Mouse (Mus musculus): ENCODE measurements around the gene Lgr6.
"Not testable (repeated sequence)": the region's sequence is repeated elsewhere in the genome, so short reads cannot be mapped to it uniquely, and the experiment has no call there.

The Lgr6 gene

DNA sequence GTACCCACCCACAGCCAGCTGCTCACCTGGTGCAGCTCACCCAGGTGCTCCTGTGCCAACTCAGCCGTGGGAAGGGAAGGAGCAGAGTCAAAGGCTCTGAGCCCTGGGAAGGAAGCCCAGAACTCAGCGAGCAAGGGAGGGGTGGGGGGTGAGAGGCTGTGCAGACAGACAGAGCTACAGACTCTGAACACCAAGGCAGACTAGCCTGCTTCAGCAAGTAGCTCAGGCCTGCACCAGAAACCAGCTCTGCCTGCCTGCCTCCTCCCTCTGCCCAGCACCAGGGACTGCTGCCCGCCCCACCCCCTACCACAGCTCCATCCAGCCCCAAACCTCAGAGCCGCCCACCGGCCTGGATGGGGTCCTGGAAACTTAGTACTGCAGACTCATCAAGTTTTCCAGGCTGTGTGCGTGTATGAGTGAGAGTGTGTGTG, 22.9 kb upstream of the Lgr6 start:
- DNase-seq, result no peak

DNA sequence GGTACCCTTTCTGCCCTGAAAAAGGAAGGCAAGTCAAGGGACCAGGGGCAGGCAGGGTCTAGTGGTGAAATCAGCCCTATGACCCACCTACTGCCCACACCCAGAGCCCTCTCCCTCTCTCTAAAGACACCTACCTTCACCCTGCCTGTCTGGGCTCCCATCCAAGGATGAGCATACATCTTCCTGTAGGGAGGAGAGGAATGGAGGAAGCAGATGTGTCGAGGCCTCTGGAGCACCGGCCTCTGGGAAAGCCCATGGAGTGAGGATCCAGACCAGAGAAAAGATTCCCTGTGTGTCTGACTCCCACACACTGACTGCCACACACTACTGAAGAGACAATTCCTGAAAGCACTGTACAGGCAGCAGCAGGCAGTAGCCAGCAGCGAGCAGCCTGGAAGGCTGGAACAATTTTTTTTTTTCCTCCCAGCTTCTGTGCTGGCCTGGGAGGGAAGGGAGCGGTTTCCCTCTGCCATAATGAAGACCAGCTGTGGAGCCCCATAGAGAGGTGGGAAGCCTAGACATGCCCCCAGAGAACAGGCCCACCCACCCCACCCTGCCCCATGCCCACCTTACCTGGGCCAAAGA, 21.5 kb upstream of the Lgr6 start:
- no peak for DNase-seq

- DNase-seq, result peak; percentile 37
Observed at GRCm38 (mm10) chr1:135125990-135126389, 20.9 kb upstream of the Lgr6 start.

DNA sequence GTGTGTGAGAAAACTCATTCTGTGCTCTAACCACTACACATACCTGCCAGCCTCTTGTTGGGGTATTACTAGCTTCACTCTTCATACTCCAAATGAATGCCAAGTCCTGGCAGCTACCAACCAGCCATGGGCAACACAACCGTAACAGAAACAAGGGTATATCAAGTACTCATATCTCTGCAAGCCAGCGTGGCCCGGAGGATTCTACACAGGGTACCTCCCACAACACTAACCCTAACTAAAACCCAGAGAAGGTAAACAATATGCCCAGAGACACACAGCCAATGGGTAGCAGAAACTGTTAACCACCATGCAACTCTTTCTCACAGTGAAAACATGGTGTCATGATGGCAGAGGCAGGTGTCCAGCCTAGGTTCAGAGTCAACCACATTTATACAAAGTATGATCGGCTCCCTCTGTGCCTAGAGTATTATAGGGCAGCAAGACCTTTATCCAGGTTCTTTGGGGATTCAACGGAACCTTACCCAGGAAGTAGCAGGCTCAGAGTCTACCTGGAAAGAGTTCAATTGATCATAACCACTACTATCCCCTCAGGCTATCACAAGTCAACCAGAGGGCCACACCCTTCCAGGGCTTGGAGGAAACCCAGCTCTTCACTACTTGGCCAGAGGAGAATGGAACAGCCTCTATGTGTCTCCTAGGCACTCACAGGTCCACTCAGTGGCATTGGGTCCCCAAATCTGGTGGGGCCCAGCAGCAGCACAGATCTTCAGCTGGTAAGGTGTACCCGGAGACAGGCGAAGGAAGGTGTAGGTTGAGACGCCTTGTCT, 19.7 kb upstream of the Lgr6 start:
- no peak for DNase-seq

- DNase-seq, result no peak
Observed at GRCm38 (mm10) chr1:135112661-135113060, 7.6 kb upstream of the Lgr6 start.

DNA sequence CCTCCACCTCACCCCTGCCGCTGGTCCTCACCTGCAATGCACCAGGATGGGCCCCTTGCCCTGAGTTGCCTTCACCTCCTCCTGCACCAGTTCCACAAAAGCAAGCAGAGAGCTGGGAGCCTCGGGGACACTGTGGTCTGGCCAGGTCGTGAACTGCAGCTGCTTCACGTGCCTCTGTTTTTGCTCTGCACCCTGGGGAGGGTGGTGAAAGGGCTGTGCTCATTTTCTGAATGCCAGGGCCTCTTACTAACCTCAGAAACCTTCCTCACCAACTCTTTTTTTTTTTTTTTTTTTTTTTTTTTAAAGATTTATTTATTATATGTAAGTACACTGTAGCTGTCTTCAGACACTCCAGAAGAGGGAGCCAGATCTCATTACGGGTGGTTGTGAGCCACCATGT, 6.2 kb upstream of the Lgr6 start:
- DNase-seq, result not testable (repeated sequence)

- DNase-seq, result peak; percentile 27
Observed at GRCm38 (mm10) chr1:135110075-135110474, 5.0 kb upstream of the Lgr6 start.

DNA sequence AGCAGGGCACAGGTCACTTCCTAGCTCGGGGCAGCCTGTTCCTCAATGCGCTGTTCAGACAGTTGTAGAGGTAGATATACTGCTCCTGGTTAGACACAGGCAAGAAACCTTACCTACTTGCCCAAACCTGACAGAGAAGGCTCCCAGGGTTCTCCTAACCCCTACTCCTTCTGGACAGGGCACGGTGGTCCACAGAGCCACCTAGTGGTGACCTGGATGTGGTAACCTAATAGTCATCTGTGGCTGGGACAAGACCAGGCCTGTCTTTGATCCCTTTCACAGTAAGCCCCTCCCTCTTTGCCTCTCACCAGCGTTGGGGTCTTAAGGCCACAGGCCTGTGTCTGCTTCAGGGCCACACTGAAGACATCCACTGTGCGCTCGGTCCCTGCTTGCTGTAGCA, 3.5 kb upstream of the Lgr6 start:
- no peak for DNase-seq

DNA sequence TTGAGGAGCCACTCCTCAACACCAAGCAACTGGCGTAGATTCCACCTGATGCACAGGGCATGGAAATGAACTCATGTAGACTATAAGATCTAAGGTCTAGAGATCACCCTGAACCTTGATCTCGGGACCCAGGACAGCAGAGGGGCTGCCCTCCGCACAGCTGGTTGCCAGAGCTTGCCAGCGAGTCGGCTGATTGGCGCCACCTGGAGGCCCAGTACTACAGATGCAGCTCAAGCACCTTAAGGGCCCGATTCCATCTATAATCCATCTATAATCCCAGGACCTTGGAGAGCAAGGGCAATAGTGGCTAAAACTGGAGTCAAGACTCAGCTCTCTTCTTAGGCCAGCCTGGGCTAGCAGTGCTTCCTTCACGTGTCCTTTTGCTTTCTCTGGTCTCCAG, 875 bp upstream of the Lgr6 start:
- DNase-seq, result peak; percentile 25

DNA sequence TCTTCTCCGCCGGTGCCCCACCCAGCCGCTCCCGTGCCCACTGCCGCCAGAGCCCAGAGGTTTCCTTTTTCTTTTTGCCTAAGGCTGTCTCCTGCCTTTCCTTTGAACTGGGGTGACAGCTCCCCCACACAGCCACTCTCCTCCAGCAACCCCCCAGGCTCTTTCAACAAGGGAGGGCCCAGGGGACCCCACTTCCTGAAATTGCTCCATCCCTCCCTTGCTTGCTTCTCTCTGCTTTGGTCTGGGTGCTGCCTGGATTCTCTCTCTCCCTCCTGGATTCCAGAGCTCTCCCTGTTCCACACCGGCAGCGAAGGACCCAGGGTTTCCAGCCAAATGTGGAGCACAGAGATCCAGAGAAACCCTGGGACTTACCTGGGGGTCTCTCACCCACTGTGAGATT, 4.7 kb downstream of the Lgr6 start:
- DNase-seq, result no peak

DNA sequence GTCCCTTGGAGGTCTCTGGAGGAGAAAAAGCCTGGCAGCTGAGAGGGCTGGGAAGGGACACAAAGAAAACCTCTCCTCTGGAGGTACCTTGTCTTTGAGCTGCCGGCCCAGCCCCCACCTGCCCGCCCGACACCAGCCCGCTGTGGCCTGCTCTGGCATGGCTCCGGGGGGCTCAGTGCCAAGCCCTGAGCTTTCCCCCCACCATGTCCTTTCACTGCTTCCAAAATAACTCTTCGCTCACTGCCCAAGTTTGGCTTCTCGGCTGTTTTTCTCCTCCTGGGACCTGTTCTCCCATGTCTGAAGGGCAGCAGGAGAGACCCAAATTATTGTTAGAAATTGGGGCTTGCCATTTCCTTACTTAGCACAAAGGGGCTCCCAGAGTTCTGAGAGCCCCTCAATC, 6.6 kb downstream of the Lgr6 start:
- no peak for DNase-seq

GRCm38 (mm10) chr1:135097441-135097840, 7.6 kb downstream of the Lgr6 start:
- no peak for DNase-seq

- DNase-seq, result no peak
Observed at GRCm38 (mm10) chr1:135096312-135096711, 8.8 kb downstream of the Lgr6 start.

GRCm38 (mm10) chr1:135095189-135095588, 9.9 kb downstream of the Lgr6 start:
- DNase-seq, result no peak

DNA sequence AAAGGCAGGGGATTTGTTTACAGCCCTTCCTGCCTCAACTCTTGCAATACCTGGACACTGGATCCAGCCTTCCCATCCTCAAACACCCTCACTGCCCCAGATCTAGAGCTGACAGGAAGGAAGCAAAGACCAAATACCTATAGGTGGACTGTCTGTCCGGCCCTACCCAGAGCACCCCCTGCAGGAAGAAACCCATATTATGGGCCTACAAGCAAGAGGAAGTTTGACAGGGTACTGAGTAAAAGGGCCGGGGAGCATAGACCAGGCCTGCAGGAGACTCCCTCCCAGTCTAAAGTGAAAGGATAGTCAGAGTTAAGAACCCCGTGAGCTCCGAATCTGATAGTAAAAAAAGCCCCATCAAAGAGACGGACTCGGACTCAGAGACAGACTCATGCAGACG, 10.4 kb downstream of the Lgr6 start:
- DNase-seq, result no peak

GRCm38 (mm10) chr1:135090914-135091313, 14.2 kb downstream of the Lgr6 start:
- DNase-seq, result no peak

- no peak for DNase-seq
Observed at GRCm38 (mm10) chr1:135089626-135090025, 15.4 kb downstream of the Lgr6 start.

DNA sequence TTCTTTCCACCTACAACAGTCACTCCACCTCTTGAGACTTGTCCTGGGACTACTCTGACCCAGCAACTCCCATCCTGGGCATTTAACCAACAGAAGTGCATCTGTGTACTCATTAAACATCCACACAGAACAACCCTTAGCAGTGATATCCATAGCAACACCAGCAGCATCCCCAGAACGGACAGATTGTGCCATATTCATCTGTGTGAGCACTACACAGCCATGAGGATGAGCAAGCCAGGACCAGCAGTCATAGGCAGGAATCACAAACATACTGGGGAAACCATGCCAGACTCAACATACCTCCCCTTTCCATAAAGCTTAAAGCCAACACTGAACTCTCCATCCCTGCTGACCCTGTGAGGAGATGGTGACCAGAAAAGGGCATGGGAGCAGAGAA, 17.7 kb downstream of the Lgr6 start:
- DNase-seq, result no peak

GRCm38 (mm10) chr1:135086015-135086414, 19.1 kb downstream of the Lgr6 start:
- DNase-seq, result no peak

GRCm38 (mm10) chr1:135085296-135085871, 19.7 kb downstream of the Lgr6 start:
- no peak for DNase-seq

DNA sequence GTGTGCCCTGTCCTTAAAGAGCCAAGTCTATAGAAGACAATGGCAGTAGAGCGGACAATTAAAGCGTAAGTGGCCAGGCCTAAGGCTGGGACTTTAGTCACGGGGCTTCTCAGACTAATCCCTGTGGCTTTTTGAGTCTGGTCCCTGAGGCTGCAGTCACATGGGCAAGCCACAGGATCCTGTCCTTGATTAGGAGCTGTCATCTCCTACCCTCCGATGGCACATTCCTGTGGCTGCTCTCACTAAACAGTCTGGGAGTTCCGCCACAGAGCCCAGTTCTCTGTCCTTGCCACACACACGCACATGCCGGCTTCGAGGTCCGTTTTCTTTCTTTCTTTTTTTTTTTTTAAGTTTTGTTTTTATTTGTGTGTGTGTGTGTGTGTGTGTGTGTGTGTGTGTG, 21.6 kb downstream of the Lgr6 start:
- DNase-seq, result no peak

DNA sequence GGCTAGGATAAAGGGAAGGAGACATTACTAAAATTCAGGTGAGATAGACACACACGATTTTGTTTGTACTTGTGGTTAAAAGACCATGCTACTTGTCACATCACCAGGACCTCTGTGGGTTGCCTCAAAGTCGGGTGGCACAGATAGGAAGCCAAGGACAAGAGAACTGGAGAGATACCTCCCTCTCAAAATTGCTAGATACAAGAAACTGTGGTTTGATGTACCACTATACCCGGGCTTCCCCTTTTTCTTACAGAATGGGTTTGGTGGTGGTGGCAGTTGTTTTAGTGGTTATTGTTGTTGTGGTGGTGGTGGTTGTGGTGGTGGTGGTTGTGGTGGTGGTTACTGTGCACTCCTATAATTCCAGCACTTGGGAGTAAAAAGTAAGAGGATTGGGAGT, 22.8 kb downstream of the Lgr6 start:
- DNase-seq, result no peak

DNA sequence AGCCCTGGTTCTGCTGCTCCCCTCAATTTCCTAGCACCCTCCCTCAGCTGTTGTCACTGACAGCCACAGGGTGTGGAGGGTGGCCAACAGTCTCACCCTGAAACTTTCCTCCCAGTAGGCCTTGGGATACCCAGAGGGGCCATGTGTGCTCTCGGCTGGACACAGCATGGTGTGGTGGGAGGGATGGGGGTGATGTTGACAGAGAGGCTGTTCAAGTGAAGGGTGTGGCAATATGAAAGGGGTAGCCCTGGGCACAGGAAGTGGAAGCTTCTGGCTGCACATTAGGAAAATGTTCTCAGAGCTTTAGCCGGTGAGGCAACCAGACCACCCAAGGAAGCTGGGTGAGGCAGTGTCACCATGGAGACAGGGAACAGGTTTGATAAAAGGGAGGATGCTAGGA, 26.1 kb downstream of the Lgr6 start:
- DNase-seq, result no peak

DNA sequence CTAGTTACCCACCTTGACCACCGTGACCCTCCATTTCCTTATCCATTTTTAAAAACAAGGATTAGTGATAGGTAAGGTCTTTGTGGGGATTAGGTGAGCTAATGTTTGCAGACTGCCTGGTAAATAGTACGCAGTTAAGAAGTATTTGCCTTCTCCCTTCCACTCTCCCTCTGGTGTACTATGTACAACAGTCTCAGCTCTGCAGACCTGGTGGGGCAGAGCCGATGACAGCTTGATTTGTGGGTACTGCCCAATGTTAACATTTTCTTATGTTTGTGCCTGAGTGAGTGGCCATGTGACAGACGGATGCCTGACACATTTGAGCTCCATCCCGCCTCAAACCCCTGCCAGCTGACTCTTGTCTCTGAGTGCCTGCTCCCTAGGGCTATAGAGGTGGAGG, 28.6 kb downstream of the Lgr6 start:
- no peak for DNase-seq

DNA sequence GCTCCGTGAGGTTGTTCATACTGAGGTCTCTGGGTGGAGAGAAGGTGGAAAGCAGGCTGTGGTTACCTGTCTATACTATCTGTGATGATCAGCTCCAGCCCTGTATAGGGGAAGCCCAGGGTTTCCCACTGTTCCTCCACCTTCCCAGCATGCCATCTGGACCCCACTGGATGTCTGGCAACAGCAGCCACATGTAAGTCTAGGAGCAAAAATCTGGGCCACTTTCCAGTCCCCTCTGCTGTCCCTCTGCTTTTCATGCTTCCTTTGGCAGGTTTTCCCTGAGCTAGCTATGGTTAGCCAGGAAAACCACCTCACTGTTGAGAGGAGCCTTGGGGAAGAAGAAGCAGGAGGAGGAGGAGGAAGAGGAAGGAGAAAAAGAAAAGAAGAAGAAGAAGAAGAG, 29.8 kb downstream of the Lgr6 start:
- DNase-seq, result no peak
